Mouse (Mus musculus) kidney, postnatal 0 days (tissue): Measurements from ENCODE around the gene Fat3. TPM values are rescaled to one million over a fixed set of nuclear protein-coding genes. Genes with fewer than 3 reads are reported as not detected.

Experiments used
- ATAC-seq: fragments of 200-750 bp; cut with Nextera tagmentation; replicated peaks from 2 replicates; pipeline ENCODE4 v1.8.0; 2017; ENCODE audit warnings: low read depth, moderate number of reproducible peaks, moderate TSS enrichment, moderate library complexity; ENCODE audit not compliant: low FRiP score
- DNase-seq: peaks from one replicate; pipeline ENCODE4 v3.0.0-alpha.2; 2016; ENCODE audit warnings: low spot score
- H3K27ac ChIP-seq: fragments of 300-500 bp; sonication (generic); 2 replicates; pipeline ENCODE4 v1.5.1; 2014; ENCODE audit warnings: mild to moderate bottlenecking
- H3K27me3 ChIP-seq: fragments of 300-500 bp; sonication (generic); 2 replicates; pipeline ENCODE4 v1.6.1; 2014; ENCODE audit warnings: low read length, mixed read lengths; ENCODE audit not compliant: insufficient read depth
- H3K36me3 ChIP-seq: fragments of 300-500 bp; sonication (generic); 2 replicates; pipeline ENCODE4 v1.6.1; 2014; ENCODE audit warnings: low read length, mixed read lengths; ENCODE audit not compliant: insufficient read depth
- H3K4me1 ChIP-seq: fragments of 300-500 bp; sonication (generic); replicated peaks from 2 replicates; pipeline ENCODE4 v1.6.1; 2014; ENCODE audit warnings: antibody characterized with exemption, low read length, mixed read lengths; ENCODE audit not compliant: insufficient read depth
- H3K4me2 ChIP-seq: fragments of 300-500 bp; sonication (generic); 2 replicates; pipeline ENCODE4 v1.6.1; 2014; ENCODE audit warnings: mild to moderate bottlenecking, low read length, moderate library complexity, mixed read lengths
- H3K4me3 ChIP-seq: fragments of 300-500 bp; sonication (generic); replicated peaks from 2 replicates; pipeline ENCODE4 v1.5.1; 2014; ENCODE audit warnings: low read depth, low read length
- H3K9ac ChIP-seq: fragments of 300-500 bp; sonication (generic); 2 replicates; pipeline ENCODE4 v1.6.1; 2014; ENCODE audit warnings: low read depth, low read length
- H3K9me3 ChIP-seq: fragments of 300-500 bp; sonication (generic); replicated peaks from 2 replicates; pipeline ENCODE4 v1.6.1; 2016; ENCODE audit warnings: low read length, inconsistent platforms, mixed read lengths
- CTCF ChIP-seq: IDR thresholded peaks from 2 replicates; pipeline ENCODE4 v1.5.1; 2016; ENCODE audit warnings: antibody characterized with exemption, low read depth, mild to moderate bottlenecking, moderate library complexity
- WGBS: fragments of 180-500 bp; shearing (Covaris S2); extraction: QIAGEN DNeasy Blood & Tissue Kit; methylation state at CpG from one replicate; pipeline ENCODE4 v1.1.7; 2014; 5-methylcytosine and 5-hydroxymethylcytosine counted together
- polyA plus RNA-seq: library from polyadenylated mRNA; unstranded; fragments of >200 nt; fragmentation: Nextera tagmentation; extraction: Ambion mirVana; gene quantifications from 2 replicates; pipeline ENCODE4 v1.2.1, GENCODE M21; 2015

Gene Fat3
- polyA plus RNA-seq, 1 experiment from 2014 or later = 1.5 TPM

DNA sequence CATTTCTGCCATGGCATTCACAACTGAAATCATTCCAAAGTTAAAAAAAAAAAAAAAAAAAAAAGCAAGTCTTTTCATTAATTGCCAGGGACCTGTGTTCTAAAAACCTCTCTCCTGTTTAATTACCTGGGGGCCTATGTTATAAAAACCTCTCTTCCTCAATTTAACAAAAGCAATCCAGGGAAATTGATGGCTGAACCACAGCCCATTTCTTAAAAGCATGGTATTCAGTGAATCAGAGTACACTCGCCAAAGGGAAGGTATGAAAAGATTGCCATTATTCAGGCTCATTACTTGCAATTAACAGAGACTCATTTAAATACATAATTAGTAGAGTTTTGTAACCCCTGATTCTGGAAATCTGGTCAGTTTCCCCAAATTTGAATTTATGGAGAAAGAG lies 314.6 kb downstream of the Fat3 start:
- H3K4me1 ChIP-seq = no peaks in the 10 kb centered on the region
- H3K9me3 ChIP-seq = no peaks in the 10 kb centered on the region
- no peak overlapping the region for H3K4me3 ChIP-seq
- DNase-seq (no peak), ATAC-seq (no peak)
- no peak for TF ChIP-seq CTCF
- H3K27me3 ChIP-seq = no peaks in the 10 kb centered on the region
- 84% methylated on average over 1 of the region's 1 CpGs for WGBS
- H3K36me3 ChIP-seq = no peaks in the 10 kb centered on the region
- H3K9ac ChIP-seq = no peak overlapping the region
- no peak overlapping the region for H3K27ac ChIP-seq
- no peak overlapping the region for H3K4me2 ChIP-seq

DNA sequence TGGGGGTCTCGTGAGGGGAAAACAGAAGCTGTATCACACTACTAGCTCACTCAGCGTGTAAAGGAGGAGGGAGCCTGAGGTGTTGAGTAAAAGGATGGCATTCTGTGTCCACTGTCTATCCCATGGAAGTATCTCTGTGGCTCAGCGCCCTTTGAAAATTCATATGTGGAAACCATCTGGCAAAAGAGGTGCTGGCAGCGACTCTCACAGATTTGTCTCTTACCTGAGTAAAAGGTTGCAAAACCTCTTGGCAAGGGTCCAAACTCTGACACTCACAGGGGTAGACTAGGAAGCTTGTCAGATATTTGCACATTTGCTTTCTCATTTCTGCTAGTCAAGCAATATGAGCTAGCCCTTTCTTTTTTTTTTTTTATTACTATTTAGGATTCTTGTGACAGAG lies 331.8 kb downstream of the Fat3 start:
- no peak for DNase-seq
- no peak overlapping the region for H3K9ac ChIP-seq
- no peak for TF ChIP-seq CTCF

DNA sequence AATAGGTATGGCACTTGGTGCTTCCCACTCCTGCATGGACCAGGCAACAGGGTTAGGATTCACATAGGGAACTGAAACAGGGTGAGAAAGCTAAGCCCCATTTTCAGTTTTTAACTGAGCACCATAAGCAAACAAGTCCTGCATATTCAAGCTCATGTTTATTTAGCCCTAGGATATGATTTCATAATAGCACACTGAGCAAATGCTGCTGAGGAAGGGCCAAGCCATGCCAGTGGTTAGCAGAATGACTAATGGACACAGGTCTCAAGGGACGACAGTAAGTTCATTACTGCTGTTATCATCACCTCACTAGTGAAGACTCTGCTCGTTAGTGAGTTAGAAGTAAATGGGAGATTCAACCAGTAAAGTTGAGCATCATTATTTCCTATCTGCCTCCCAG lies 333.0 kb downstream of the Fat3 start:
- no peak overlapping the region for H3K4me3 ChIP-seq
- H3K4me1 ChIP-seq = no peaks in the 10 kb centered on the region
- WGBS = 60% methylated on average over 2 of the region's 2 CpGs
- H3K27me3 ChIP-seq = no peaks in the 10 kb centered on the region
- ATAC-seq = no peak
- no peaks in the 10 kb centered on the region for H3K9me3 ChIP-seq
- DNase-seq = no peak
- H3K4me2 ChIP-seq = no peak overlapping the region
- H3K27ac ChIP-seq = no peak overlapping the region
- no peak for TF ChIP-seq CTCF
- H3K9ac ChIP-seq = no peak overlapping the region
- H3K36me3 ChIP-seq = no peaks in the 10 kb centered on the region

More for the DNA sequence above, 331.8 kb downstream of the Fat3 start:
- no peak for ATAC-seq
- H3K27ac ChIP-seq = no peak overlapping the region
- no peak overlapping the region for H3K4me2 ChIP-seq
- WGBS = 81% methylated on average over 4 of the region's 4 CpGs
- no peak overlapping the region for H3K4me3 ChIP-seq
- no peaks in the 10 kb centered on the region for H3K27me3 ChIP-seq
- H3K9me3 ChIP-seq = no peaks in the 10 kb centered on the region
- H3K4me1 ChIP-seq = no peaks in the 10 kb centered on the region
- H3K36me3 ChIP-seq = no peaks in the 10 kb centered on the region

DNA sequence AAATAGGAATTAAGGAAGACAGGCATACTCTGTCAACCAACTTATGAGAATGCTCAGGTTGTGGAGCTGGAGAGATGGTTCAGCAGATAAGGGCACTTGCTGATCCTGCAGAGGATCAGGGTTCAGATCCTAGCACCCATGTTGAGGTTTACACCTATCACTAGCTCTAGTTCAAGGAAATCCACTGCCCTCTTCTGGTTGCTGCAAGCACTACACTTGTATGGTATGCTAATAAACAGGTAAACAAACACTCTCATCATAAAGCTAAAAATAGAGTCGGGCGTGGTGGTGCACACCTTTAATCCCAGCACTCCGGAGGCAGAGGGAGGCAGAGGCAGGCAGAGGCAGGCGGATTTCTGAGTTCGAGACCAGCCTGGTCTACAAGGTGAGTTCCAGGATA lies 341.7 kb downstream of the Fat3 start:
- Histone ChIP-seq H3K4me2 (no peak overlapping the region), H3K9ac (no peak overlapping the region), H3K4me3 (no peak overlapping the region), H3K4me1 (no peaks in the 10 kb centered on the region), H3K27me3 (no peaks in the 10 kb centered on the region), H3K36me3 (no peaks in the 10 kb centered on the region), H3K27ac (no peak overlapping the region), H3K9me3 (no peaks in the 10 kb centered on the region)
- no peak; the same call in 1 of the 2 replicates for TF ChIP-seq CTCF
- WGBS = 98% methylated on average over 5 of the region's 5 CpGs
- DNase-seq = no peak
- ATAC-seq = no peak

DNA sequence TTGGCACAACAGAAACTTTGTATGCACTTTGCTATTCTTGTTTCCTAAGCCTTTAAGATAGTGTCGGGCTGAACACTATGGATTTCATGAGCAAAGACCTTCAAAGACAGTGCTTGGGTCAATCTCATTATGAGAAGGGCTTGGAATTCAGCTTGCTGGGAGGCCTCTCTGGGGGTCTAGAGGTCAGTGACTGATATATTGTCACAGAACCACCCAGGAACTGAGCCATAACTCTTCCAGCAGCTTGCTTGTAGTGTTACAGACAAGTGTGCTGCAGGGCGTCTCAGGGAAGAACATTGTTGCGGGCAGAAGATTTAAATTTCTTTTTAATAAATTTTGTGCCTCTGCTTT lies 347.5 kb downstream of the Fat3 start:
- no peak overlapping the region for H3K27ac ChIP-seq
- ATAC-seq = no peak; the same call in 1 of the 2 replicates
- 40% methylated on average over 3 of the region's 3 CpGs for WGBS
- H3K4me1 ChIP-seq = no peaks in the 10 kb centered on the region
- peak; percentile 79 for DNase-seq
- no peaks in the 10 kb centered on the region for H3K36me3 ChIP-seq
- H3K4me2 ChIP-seq = no peak overlapping the region
- H3K27me3 ChIP-seq = no peaks in the 10 kb centered on the region
- H3K9ac ChIP-seq = no peak overlapping the region
- no peak for TF ChIP-seq CTCF
- no peak overlapping the region for H3K4me3 ChIP-seq
- H3K9me3 ChIP-seq = no peaks in the 10 kb centered on the region

DNA sequence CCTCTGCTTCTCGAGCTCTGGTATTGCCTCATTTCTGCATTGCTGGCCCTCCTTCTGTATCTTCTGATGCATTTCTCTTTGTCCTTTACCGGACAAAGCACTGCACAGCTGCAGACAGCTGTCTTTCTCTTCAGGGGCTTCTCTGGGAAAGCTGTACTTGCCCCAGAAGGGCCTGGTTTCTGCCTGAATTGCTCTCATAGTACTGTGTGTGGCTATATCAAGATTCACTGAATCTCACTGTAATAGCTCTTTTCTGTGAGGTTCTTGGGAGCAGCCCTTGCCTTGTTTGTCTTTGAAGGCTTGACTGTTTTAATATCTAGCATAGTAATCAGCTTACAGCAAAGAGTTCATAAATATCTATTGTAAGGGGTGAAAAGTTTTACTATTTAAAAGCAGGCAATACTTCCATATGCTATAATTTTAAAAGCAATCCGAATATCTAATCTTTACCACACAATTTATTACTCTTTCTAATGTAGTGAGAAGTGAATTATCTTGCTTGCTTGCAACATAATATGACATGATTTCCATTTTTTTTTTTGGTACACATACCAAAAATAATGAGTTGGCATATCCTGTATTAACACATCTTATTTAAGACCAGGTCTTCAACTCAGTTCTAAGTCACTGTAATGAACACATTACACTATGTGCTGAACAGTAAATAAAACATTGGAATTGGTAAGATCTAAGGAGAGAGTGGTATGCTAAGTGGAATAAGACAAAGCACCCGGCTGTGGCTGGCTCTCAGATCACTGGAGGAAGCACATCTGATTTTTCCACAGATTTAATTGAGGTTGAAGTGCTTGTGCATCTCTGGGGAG lies 348.1 kb downstream of the Fat3 start:
- 34% methylated on average over 4 of the region's 4 CpGs for WGBS
- H3K9ac ChIP-seq = no peak overlapping the region
- no peak overlapping the region for H3K27ac ChIP-seq
- no peaks in the 10 kb centered on the region for H3K27me3 ChIP-seq
- no peak overlapping the region for H3K4me2 ChIP-seq
- TF ChIP-seq CTCF = no peak
- no peak for ATAC-seq
- DNase-seq = peak; percentile 72
- H3K4me3 ChIP-seq = no peak overlapping the region
- no peaks in the 10 kb centered on the region for H3K4me1 ChIP-seq
- no peaks in the 10 kb centered on the region for H3K9me3 ChIP-seq
- H3K36me3 ChIP-seq = no peaks in the 10 kb centered on the region

DNA sequence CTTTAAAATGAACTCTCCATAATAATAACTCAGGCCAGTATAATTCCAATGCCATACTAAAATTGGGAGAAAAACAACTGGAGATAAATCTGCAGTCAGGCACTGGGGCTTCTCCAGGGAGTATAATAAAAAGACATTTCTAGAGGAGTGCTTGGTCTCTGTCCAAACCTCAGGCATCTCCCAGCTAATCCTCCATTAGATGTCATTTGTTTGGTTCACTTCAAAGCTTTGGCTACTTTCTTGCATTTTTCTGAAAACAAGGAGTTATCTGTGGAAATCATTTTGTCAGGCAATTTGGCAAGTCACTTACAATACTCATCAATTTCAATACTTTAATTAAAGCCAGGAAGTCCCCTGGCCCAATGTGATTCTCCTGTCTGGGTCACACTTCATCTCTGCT lies 351.0 kb downstream of the Fat3 start:
- no peak for TF ChIP-seq CTCF
- no peaks in the 10 kb centered on the region for H3K4me1 ChIP-seq
- H3K4me3 ChIP-seq = no peak overlapping the region
- H3K9me3 ChIP-seq = no peaks in the 10 kb centered on the region
- no peak for ATAC-seq
- no peaks in the 10 kb centered on the region for H3K27me3 ChIP-seq
- no peak overlapping the region for H3K9ac ChIP-seq
- peak; percentile 73 for DNase-seq
- no peak overlapping the region for H3K27ac ChIP-seq
- H3K4me2 ChIP-seq = no peak overlapping the region
- no peaks in the 10 kb centered on the region for H3K36me3 ChIP-seq
